Mouse (Mus musculus): ENCODE measurements around the gene Ifnar2. TPM values are rescaled to one million over a fixed set of nuclear protein-coding genes. Genes with fewer than 3 reads are reported as not detected.

Ifnar2 gene
- polyA plus RNA-seq, 1 experiment, result 4.7 TPM

GRCm38 (mm10) chr16:91380151-91380550 is 7.6 kb downstream of the Ifnar2 start:
- no peaks in the 10 kb centered on the region for H3K27me3 ChIP-seq (ENCODE audit: control insufficient read depth, insufficient read depth, low read length)
- H3K27ac ChIP-seq (ENCODE audit: control insufficient read depth, insufficient read depth, low read depth, low read length), result no peak overlapping the region
- no peak overlapping the region for H3K4me3 ChIP-seq (ENCODE audit: control insufficient read depth, low read depth, low read length)
- TF ChIP-seq POLR2A (IDR thresholded peaks at IDR 0.05; ENCODE audit: control insufficient read depth, low read depth, low read length) (no peak), CTCF (IDR thresholded peaks at IDR 0.05; ENCODE audit: control insufficient read depth, insufficient read depth, insufficient replicate concordance, low read depth, low read length) (no peak)
- H3K4me1 ChIP-seq (ENCODE audit: control insufficient read depth, insufficient read depth, low read length), result no peaks in the 10 kb centered on the region
- no peaks in the 10 kb centered on the region for H3K36me3 ChIP-seq (ENCODE audit: control insufficient read depth, insufficient read depth, low read length)

- TF ChIP-seq CTCF (IDR thresholded peaks at IDR 0.05; ENCODE audit: control insufficient read depth, insufficient read depth, insufficient replicate concordance, low read depth, low read length) (no peak), POLR2A (IDR thresholded peaks at IDR 0.05; ENCODE audit: control insufficient read depth, low read depth, low read length) (no peak)
- Histone ChIP-seq H3K4me1 (ENCODE audit: control insufficient read depth, insufficient read depth, low read length) (no peaks in the 10 kb centered on the region), H3K36me3 (ENCODE audit: control insufficient read depth, insufficient read depth, low read length) (no peaks in the 10 kb centered on the region), H3K4me3 (ENCODE audit: control insufficient read depth, low read depth, low read length) (no peak overlapping the region), H3K27me3 (ENCODE audit: control insufficient read depth, insufficient read depth, low read length) (no peaks in the 10 kb centered on the region), H3K27ac (ENCODE audit: control insufficient read depth, insufficient read depth, low read depth, low read length) (no peak overlapping the region)
These were observed 9.0 kb downstream of the Ifnar2 start for GRCm38 (mm10) chr16:91381606-91382005.

- H3K4me1 ChIP-seq (ENCODE audit: control insufficient read depth, insufficient read depth, low read length), result no peaks in the 10 kb centered on the region
- TF ChIP-seq CTCF (IDR thresholded peaks at IDR 0.05; ENCODE audit: control insufficient read depth, insufficient read depth, insufficient replicate concordance, low read depth, low read length) (no peak), POLR2A (IDR thresholded peaks at IDR 0.05; ENCODE audit: control insufficient read depth, low read depth, low read length) (no peak)
- H3K36me3 ChIP-seq (ENCODE audit: control insufficient read depth, insufficient read depth, low read length), result no peaks in the 10 kb centered on the region
- H3K27me3 ChIP-seq (ENCODE audit: control insufficient read depth, insufficient read depth, low read length), result no peaks in the 10 kb centered on the region
- no peak overlapping the region for H3K4me3 ChIP-seq (ENCODE audit: control insufficient read depth, low read depth, low read length)
- H3K27ac ChIP-seq (ENCODE audit: control insufficient read depth, insufficient read depth, low read depth, low read length), result no peak overlapping the region
These were observed 9.7 kb downstream of the Ifnar2 start for GRCm38 (mm10) chr16:91382261-91382790.

GRCm38 (mm10) chr16:91384221-91384620 is 11.6 kb downstream of the Ifnar2 start:
- Histone ChIP-seq H3K27me3 (ENCODE audit: control insufficient read depth, insufficient read depth, low read length) (no peaks in the 10 kb centered on the region), H3K27ac (ENCODE audit: control insufficient read depth, insufficient read depth, low read depth, low read length) (no peak overlapping the region), H3K36me3 (ENCODE audit: control insufficient read depth, insufficient read depth, low read length) (no peaks in the 10 kb centered on the region), H3K4me1 (ENCODE audit: control insufficient read depth, insufficient read depth, low read length) (no peaks in the 10 kb centered on the region), H3K4me3 (ENCODE audit: control insufficient read depth, low read depth, low read length) (no peak overlapping the region)
- TF ChIP-seq POLR2A (IDR thresholded peaks at IDR 0.05; ENCODE audit: control insufficient read depth, low read depth, low read length), result no peak
- TF ChIP-seq CTCF (IDR thresholded peaks at IDR 0.05; ENCODE audit: control insufficient read depth, insufficient read depth, insufficient replicate concordance, low read depth, low read length), result no peak

GRCm38 (mm10) chr16:91385621-91386020 is 13.0 kb downstream of the Ifnar2 start:
- Histone ChIP-seq H3K27ac (ENCODE audit: control insufficient read depth, insufficient read depth, low read depth, low read length) (no peak overlapping the region; the same call in 1 of the 2 replicates), H3K36me3 (ENCODE audit: control insufficient read depth, insufficient read depth, low read length) (no peaks in the 10 kb centered on the region)
- TF ChIP-seq CTCF (IDR thresholded peaks at IDR 0.05; ENCODE audit: control insufficient read depth, insufficient read depth, insufficient replicate concordance, low read depth, low read length) (no peak), POLR2A (IDR thresholded peaks at IDR 0.05; ENCODE audit: control insufficient read depth, low read depth, low read length) (no peak)

GRCm38 (mm10) chr16:91386419-91387120 is 14.0 kb downstream of the Ifnar2 start:
- H3K4me1 ChIP-seq (ENCODE audit: control insufficient read depth, insufficient read depth, low read length), result no peaks in the 10 kb centered on the region
- H3K36me3 ChIP-seq (ENCODE audit: control insufficient read depth, insufficient read depth, low read length), result no peaks in the 10 kb centered on the region
- no peak for TF ChIP-seq CTCF (IDR thresholded peaks at IDR 0.05; ENCODE audit: control insufficient read depth, insufficient read depth, insufficient replicate concordance, low read depth, low read length)
- no peak overlapping the region for H3K4me3 ChIP-seq (ENCODE audit: control insufficient read depth, low read depth, low read length)
- H3K27ac ChIP-seq (ENCODE audit: control insufficient read depth, insufficient read depth, low read depth, low read length), result no peak overlapping the region
- no peaks in the 10 kb centered on the region for H3K27me3 ChIP-seq (ENCODE audit: control insufficient read depth, insufficient read depth, low read length)

More at GRCm38 (mm10) chr16:91385621-91386020, 13.0 kb downstream of the Ifnar2 start:
- no peak overlapping the region for H3K4me3 ChIP-seq (ENCODE audit: control insufficient read depth, low read depth, low read length)
- H3K4me1 ChIP-seq (ENCODE audit: control insufficient read depth, insufficient read depth, low read length), result no peaks in the 10 kb centered on the region
- H3K27me3 ChIP-seq (ENCODE audit: control insufficient read depth, insufficient read depth, low read length), result no peaks in the 10 kb centered on the region

GRCm38 (mm10) chr16:91387121-91387486 is 14.5 kb downstream of the Ifnar2 start:
- no peaks in the 10 kb centered on the region for H3K27me3 ChIP-seq (ENCODE audit: control insufficient read depth, insufficient read depth, low read length)
- H3K4me1 ChIP-seq (ENCODE audit: control insufficient read depth, insufficient read depth, low read length), result no peaks in the 10 kb centered on the region
- TF ChIP-seq CTCF (IDR thresholded peaks at IDR 0.05; ENCODE audit: control insufficient read depth, insufficient read depth, insufficient replicate concordance, low read depth, low read length), result no peak
- TF ChIP-seq POLR2A (IDR thresholded peaks at IDR 0.05; ENCODE audit: control insufficient read depth, low read depth, low read length), result no peak
- no peaks in the 10 kb centered on the region for H3K36me3 ChIP-seq (ENCODE audit: control insufficient read depth, insufficient read depth, low read length)
- no peak overlapping the region for H3K4me3 ChIP-seq (ENCODE audit: control insufficient read depth, low read depth, low read length)
- no peak overlapping the region for H3K27ac ChIP-seq (ENCODE audit: control insufficient read depth, insufficient read depth, low read depth, low read length)

Measured in testis, adult 2 months (tissue).